In the genomic region with DNA sequence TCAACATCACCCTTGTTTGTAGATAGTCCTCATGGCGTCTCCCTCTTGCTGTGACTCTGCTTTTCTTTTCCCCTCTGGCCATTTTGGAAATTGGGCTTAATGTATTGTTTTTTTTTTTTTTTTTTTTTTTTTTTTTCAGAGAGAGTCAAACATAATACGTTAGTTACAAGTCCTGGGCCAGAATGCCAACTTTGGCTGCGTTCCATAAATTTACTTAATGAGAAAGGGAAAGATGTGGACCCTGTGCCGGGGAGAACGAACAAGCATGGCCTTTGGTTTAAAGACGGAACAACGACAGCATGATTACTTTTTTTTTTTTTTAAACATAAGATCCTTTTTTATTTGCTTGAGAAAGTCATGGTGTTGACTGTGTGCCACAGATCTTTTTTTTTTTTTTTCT, we compare ENCODE assay signal across 25 mouse cellular contexts. TPM values are rescaled to one million over a fixed set of nuclear protein-coding genes. Genes with fewer than 3 reads are reported as not detected.
DNase-seq lines count a peak whose midpoint lies in the region; ATAC-seq and TF ChIP-seq lines count a peak whose summit lies in the region.
"Had no signal": no experiment of that assay in that cellular context is flagged by ENCODE, and none has a peak within 500 bp of the region (broad histone marks: within the 10 kb centered on the region; RNA-seq: fewer than 3 reads in every experiment).

No protein-coding gene starts in this region.

- no peaks in the 10 kb centered on the region for H3K9me3 ChIP-seq in lung, embryonic 14.5 days (ENCODE audit: low read depth, low read length)
- no peaks in the 10 kb centered on the region for H3K9me3 ChIP-seq in lung, postnatal 0 days (ENCODE audit: low read length)
- H3K9me3 ChIP-seq: embryonic facial prominence, embryonic 15.5 days; heart, embryonic 15.5 days; hindbrain, embryonic 10.5 days; hindbrain, embryonic 15.5 days had no signal

- H3K27me3 ChIP-seq in kidney, adult 2 months (replicated peaks; ENCODE audit: control insufficient read depth, insufficient read depth, low read length), result no peaks in the 10 kb centered on the region
- H3K27me3 ChIP-seq in lung, embryonic 14.5 days (ENCODE audit: insufficient read depth, low read length), result no peaks in the 10 kb centered on the region
- H3K27me3 ChIP-seq in lung, postnatal 0 days (replicated peaks; ENCODE audit: insufficient read depth, low read length), result no peaks in the 10 kb centered on the region
- H3K27me3 ChIP-seq: embryonic facial prominence, embryonic 15.5 days; heart, embryonic 15.5 days; hindbrain, embryonic 15.5 days had no signal

- peak; percentile 2 for DNase-seq in embryo, embryonic 10 days (ENCODE audit: low spot score)
- no peak for DNase-seq in embryo, embryonic 9.5 days (ENCODE audit: extremely low spot score)
- DNase-seq in gastrocnemius, adult 2 months, result no peak
- DNase-seq in gastrocnemius, postnatal 25 days, result no peak
- DNase-seq in kidney, adult 2 months, result peak; percentile 22
- DNase-seq in kidney, adult 9 months, result no peak
- DNase-seq in lung, embryonic 14.5 days, result peak; percentile 32
- no peak for DNase-seq in lung, postnatal 0 days (ENCODE audit: low spot score)
- DNase-seq: adrenal gland, postnatal 10 days; B cell, adult 2 months; cerebellum, adult 18-20 months; cerebellum, adult 9-11 months; cerebellum, postnatal 36 days; gastrocnemius, postnatal 14 days had no signal

- H3K4me1 ChIP-seq in kidney, adult 2 months (ENCODE audit: control insufficient read depth, insufficient read depth, low read length), result no peaks in the 10 kb centered on the region
- H3K4me1 ChIP-seq in lung, embryonic 14.5 days (ENCODE audit: insufficient read depth), result no peaks in the 10 kb centered on the region
- H3K4me1 ChIP-seq in lung, postnatal 0 days (ENCODE audit: insufficient read depth, low read depth, low read length), result no peaks in the 10 kb centered on the region

- TF ChIP-seq EP300 in lung, postnatal 0 days (IDR thresholded peaks at IDR 0.05), result no peak

- H3K9ac ChIP-seq in lung, embryonic 14.5 days, result no peak overlapping the region
- no peak overlapping the region for H3K9ac ChIP-seq in lung, postnatal 0 days (replicated peaks; ENCODE audit: low read depth)
- H3K9ac ChIP-seq: embryonic facial prominence, embryonic 15.5 days; heart, embryonic 15.5 days; hindbrain, embryonic 15.5 days had no signal

- 54% methylated on average over 7 of the region's 7 CpGs for WGBS in kidney, adult 2 months
- 70% methylated on average over 7 of the region's 7 CpGs for WGBS in lung, embryonic 14.5 days
- WGBS in lung, postnatal 0 days, result 56% methylated on average over 7 of the region's 7 CpGs

- TF ChIP-seq CTCF in gastrocnemius, adult 2 months (IDR thresholded peaks at IDR 0.05), result no peak
- TF ChIP-seq CTCF in kidney, adult 2 months (conservative IDR thresholded peaks at IDR 0.05; ENCODE audit: insufficient read depth, insufficient read length, low read depth, low read length), result no peak
- TF ChIP-seq CTCF in lung, embryonic 14.5 days (IDR thresholded peaks at IDR 0.05; ENCODE audit: low read depth), result no peak
- no peak for TF ChIP-seq CTCF in lung, postnatal 0 days (IDR thresholded peaks at IDR 0.05)

- no peak for ATAC-seq in lung, embryonic 14.5 days (ENCODE audit: insufficient read depth)
- ATAC-seq in lung, postnatal 0 days, result no peak
- ATAC-seq: CD4-positive, CD25-positive, alpha-beta regulatory T cell, adult 4 months; inflammation-experienced regulatory T-cells, adult 6 months; intestine, postnatal 0 days had no signal

- H3K4me2 ChIP-seq in lung, embryonic 14.5 days, result no peak overlapping the region
- no peak overlapping the region for H3K4me2 ChIP-seq in lung, postnatal 0 days (replicated peaks; ENCODE audit: low read depth, low read length)
- H3K4me2 ChIP-seq: embryonic facial prominence, embryonic 15.5 days; heart, embryonic 11.5 days; heart, embryonic 15.5 days; hindbrain, embryonic 15.5 days had no signal

- H3K4me3 ChIP-seq in gastrocnemius, adult 2 months, result no peak overlapping the region
- H3K4me3 ChIP-seq in kidney, adult 2 months (ENCODE audit: insufficient read depth, low read depth, low read length), result no peak overlapping the region
- H3K4me3 ChIP-seq in lung, embryonic 14.5 days (ENCODE audit: low read depth, low read length), result no peak overlapping the region
- H3K4me3 ChIP-seq in lung, postnatal 0 days (ENCODE audit: low read depth, low read length), result no peak overlapping the region
- H3K4me3 ChIP-seq: embryonic facial prominence, embryonic 15.5 days; erythroblast, embryonic 14.5 days; heart, embryonic 15.5 days; hindbrain, embryonic 10.5 days; hindbrain, embryonic 15.5 days had no signal

- TF ChIP-seq POLR2A in kidney, adult 2 months (IDR thresholded peaks at IDR 0.05; ENCODE audit: low read depth, low read length), result no peak

- intact Hi-C loops in gastrocnemius, adult 2 months (cut with DNase I), result no loop called here

- no peaks in the 10 kb centered on the region for H3K36me3 ChIP-seq in kidney, adult 2 months (ENCODE audit: control insufficient read depth, insufficient read depth, low read length)
- no peaks in the 10 kb centered on the region for H3K36me3 ChIP-seq in lung, embryonic 14.5 days (ENCODE audit: insufficient read depth)
- no peaks in the 10 kb centered on the region for H3K36me3 ChIP-seq in lung, postnatal 0 days (ENCODE audit: insufficient read depth, low read length)
- H3K36me3 ChIP-seq: embryonic facial prominence, embryonic 15.5 days; G1E; heart, embryonic 15.5 days; hindbrain, embryonic 15.5 days had no signal

- H3K27ac ChIP-seq in gastrocnemius, adult 2 months, result peak overlapping the region; percentile 67; the same call in 1 of the 2 replicates
- H3K27ac ChIP-seq in kidney, adult 2 months (ENCODE audit: insufficient read depth, low read depth, low read length), result no peak overlapping the region
- no peak overlapping the region for H3K27ac ChIP-seq in lung, embryonic 14.5 days (ENCODE audit: low read depth)
- no peak overlapping the region for H3K27ac ChIP-seq in lung, postnatal 0 days (ENCODE audit: low read length)
- H3K27ac ChIP-seq: embryonic facial prominence, embryonic 15.5 days; heart, embryonic 15.5 days; hindbrain, embryonic 10.5 days; hindbrain, embryonic 15.5 days had no signal

RNA-seq across cellular contexts. Expression of a gene that starts 13.6 kb away (rescaled TPM):
- total RNA-seq in gastrocnemius, adult 2 months (2021), result not detected
- not detected for total RNA-seq in gastrocnemius, postnatal 25 days (2021)
- 0.04 TPM in 1 of 2 replicates, not detected in the other for polyA plus RNA-seq in kidney, adult 2 months (2012; rRNA removed)
- polyA plus RNA-seq in lung, embryonic 14.5 days (2014; fragmentation: Nextera tagmentation; extraction: Ambion mirVana), result 0.16 TPM in 1 of 2 replicates, not detected in the other
- 0.08 and 0.10 TPM in 2 replicates for polyA plus RNA-seq in lung, postnatal 0 days (2015; fragmentation: Nextera tagmentation; extraction: Ambion mirVana)
- total RNA-seq: gastrocnemius, postnatal 14 days; heart, postnatal 25 days had no signal
- polyA plus RNA-seq: erythroblast, embryonic 14.5 days; G1E; heart, embryonic 15.5 days; intestine, postnatal 0 days had no signal

RNA-seq across cellular contexts. Expression of a gene that starts 26.1 kb away (rescaled TPM):
- total RNA-seq in gastrocnemius, adult 2 months (2021), result 10 to 100 TPM in 1 of 2 experiments, 1 to 10 TPM in 1; 9.1 to 10.7 TPM
- 10 to 100 TPM; 10.1 to 10.5 TPM for total RNA-seq in gastrocnemius, postnatal 25 days (2021)
- 13.7 and 15.3 TPM in 2 replicates for polyA plus RNA-seq in kidney, adult 2 months (2012; rRNA removed)
- 12.1 and 13.8 TPM in 2 replicates for polyA plus RNA-seq in lung, embryonic 14.5 days (2014; fragmentation: Nextera tagmentation; extraction: Ambion mirVana)
- polyA plus RNA-seq in lung, postnatal 0 days (2015; fragmentation: Nextera tagmentation; extraction: Ambion mirVana), result 67.0 and 78.3 TPM in 2 replicates

Comparison
In these comparisons a context has a peak if more than half of its experiments do, and no peak if none do; other contexts are left out.
1. DNase-seq: peak in embryo, embryonic 10 days (single experiment), kidney, adult 2 months (single experiment) and lung, embryonic 14.5 days (single experiment); none in embryo, embryonic 9.5 days (single experiment), gastrocnemius, adult 2 months (single experiment), gastrocnemius, postnatal 25 days (single experiment), kidney, adult 9 months (single experiment) and lung, postnatal 0 days (single experiment).